Mouse (Mus musculus): Measurements from ENCODE around the gene Srrm4. TPM values are rescaled to one million over a fixed set of nuclear protein-coding genes. Genes with fewer than 3 reads are reported as not detected.
A peak's percentile ranks its signal among the peaks of the same experiment; 100 is the strongest.

Srrm4 gene
- polyA plus RNA-seq, 1 experiment from 2014 or later, result 0.45 TPM

DNA sequence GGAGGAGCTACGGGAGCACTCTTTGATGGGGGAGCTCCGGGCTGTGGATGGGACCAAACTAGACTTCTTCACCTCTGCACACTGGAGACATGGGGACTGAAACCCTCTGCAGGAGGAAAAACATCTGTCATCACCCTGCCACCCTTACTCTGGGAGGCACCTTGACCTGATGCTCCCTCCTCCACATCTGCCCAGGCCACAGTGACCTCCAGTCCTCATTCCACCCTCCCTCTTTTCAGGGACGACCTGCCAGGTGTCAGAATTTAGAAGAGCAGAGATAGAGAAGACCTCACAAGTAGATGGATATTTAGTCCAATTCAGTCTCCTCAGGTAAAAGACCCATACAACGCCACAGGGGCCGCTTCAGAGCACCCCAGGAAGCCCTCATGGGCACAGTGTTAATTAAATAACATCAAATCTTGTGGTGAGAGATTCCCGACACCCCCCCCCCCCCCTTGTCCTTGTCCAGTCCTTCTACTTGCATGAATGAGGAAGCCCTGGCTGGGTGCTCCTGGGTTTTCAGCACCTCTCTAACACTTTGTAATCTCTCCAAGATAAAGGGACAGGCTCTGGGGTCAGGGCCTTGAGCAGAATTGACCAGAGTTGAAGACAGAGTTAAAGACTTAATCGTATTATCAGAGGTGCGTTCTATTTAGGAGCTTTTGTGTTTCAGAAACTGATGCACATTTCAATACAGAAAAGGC, 141.9 kb downstream of the Srrm4 start:
- H3K4me1 ChIP-seq (replicated peaks; ENCODE audit: control insufficient read depth, insufficient read depth), result no peaks in the 10 kb centered on the region
- ATAC-seq (ENCODE audit: low FRiP score, low TSS enrichment) (no peak), DNase-seq (ENCODE audit: low spot score) (no peak)
- TF ChIP-seq EP300 (optimal IDR thresholded peaks at IDR 0.05) (no peak), CTCF (IDR thresholded peaks at IDR 0.05; ENCODE audit: low read depth) (no peak)
- H3K9ac ChIP-seq (ENCODE audit: low read length), result no peak overlapping the region
- H3K4me2 ChIP-seq (replicated peaks; ENCODE audit: low read depth), result no peak overlapping the region
- H3K27ac ChIP-seq (replicated peaks), result 0 out of 2 replicates have a peak overlapping the region, but pooled peaks have one; percentile 8
- no peaks in the 10 kb centered on the region for H3K36me3 ChIP-seq (ENCODE audit: control insufficient read depth, insufficient read depth, low read length)
- no peaks in the 10 kb centered on the region for H3K27me3 ChIP-seq (ENCODE audit: control insufficient read depth, insufficient read depth, low read length)
- no peaks in the 10 kb centered on the region for H3K9me3 ChIP-seq (ENCODE audit: control insufficient read depth, low read length)
- H3K4me3 ChIP-seq (ENCODE audit: low read depth, low read length), result no peak overlapping the region
- 53% methylated on average over 8 of the region's 8 CpGs for WGBS

DNA sequence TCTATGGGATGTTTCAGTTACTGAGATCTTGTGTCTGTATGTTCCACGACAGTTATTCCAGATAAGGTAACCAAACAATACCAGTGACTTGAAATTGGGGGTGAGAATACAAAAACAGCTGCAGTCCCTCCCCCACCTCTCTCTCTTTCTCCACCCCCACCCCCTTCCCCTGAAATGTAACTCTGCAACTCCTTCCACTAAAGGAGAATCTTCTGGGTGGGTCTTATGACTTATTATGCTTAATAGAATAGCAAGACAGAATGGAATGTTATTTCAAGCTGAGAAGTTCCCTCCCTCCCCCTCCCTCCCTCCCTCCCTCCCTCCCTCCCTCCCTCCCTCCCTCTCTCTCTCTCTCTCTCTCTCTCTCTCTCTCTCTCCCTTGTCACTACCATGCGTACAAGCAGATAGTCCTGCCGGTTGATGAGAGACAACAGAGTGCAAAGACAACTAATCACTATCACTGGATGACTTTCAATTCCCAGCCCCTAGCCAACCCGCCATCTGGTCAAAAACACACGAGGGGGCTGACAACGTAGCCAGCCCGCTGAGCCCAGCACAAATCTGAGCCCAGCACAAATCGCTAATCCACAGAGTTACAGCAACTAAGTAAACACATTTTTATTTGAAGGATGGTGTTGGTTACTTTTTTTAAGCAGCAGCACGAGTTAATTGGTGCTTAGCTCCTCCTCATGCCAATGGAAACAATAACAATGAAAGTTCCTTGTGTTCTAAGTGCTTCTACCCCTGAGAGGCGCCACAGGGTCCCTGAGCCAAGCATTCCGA, 143.0 kb downstream of the Srrm4 start:
- Histone ChIP-seq H3K4me2 (replicated peaks; ENCODE audit: low read depth) (peak overlapping the region; percentile 42), H3K27ac (replicated peaks) (peak overlapping the region; percentile 53; the same call in 1 of the 2 replicates), H3K27me3 (ENCODE audit: control insufficient read depth, insufficient read depth, low read length) (no peaks in the 10 kb centered on the region), H3K9ac (ENCODE audit: low read length) (no peak overlapping the region), H3K36me3 (ENCODE audit: control insufficient read depth, insufficient read depth, low read length) (no peaks in the 10 kb centered on the region), H3K4me3 (ENCODE audit: low read depth, low read length) (peak overlapping the region; percentile 17; the same call in 1 of the 2 replicates), H3K9me3 (ENCODE audit: control insufficient read depth, low read length) (no peaks in the 10 kb centered on the region), H3K4me1 (replicated peaks; ENCODE audit: control insufficient read depth, insufficient read depth) (no peaks in the 10 kb centered on the region)
- WGBS, result 2% methylated on average over 10 of the region's 11 CpGs
- TF ChIP-seq EP300 (optimal IDR thresholded peaks at IDR 0.05) (no peak), CTCF (IDR thresholded peaks at IDR 0.05; ENCODE audit: low read depth) (peak; percentile 29)
- ATAC-seq (ENCODE audit: low FRiP score, low TSS enrichment) (peak; percentile 51; the same call in 1 of the 2 replicates), DNase-seq (ENCODE audit: low spot score) (no peak)

GRCm38 (mm10) chr5:116447821-116448350, 143.7 kb downstream of the Srrm4 start:
- H3K9ac ChIP-seq (ENCODE audit: low read length), result no peak overlapping the region
- 26% methylated on average over 11 of the region's 11 CpGs for WGBS

DNA sequence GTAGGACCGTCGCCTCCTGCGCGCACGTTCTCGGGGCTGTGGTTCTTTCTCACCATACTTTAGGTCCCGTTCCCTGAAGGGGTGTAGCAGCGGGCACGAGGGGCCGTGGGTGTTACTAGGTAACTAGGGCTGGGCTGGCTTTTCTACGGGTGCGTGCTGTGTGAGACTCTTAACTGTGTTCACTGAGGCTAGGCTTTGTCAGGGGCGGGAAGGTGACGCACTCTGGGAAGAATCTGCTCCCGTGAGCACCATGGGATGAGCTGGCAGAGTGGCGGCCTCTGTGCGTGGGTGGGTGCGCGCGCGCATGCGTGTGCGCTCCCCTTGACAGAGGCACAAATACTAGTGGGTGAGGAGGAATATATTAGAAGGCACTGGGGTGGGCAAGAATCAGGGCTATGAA, 145.1 kb downstream of the Srrm4 start:
- no peaks in the 10 kb centered on the region for H3K4me1 ChIP-seq (replicated peaks; ENCODE audit: control insufficient read depth, insufficient read depth)
- WGBS, result 48% methylated on average over 23 of the region's 23 CpGs
- 0 out of 2 replicates have a peak overlapping the region, but pooled peaks have one; percentile 13 for H3K9ac ChIP-seq (ENCODE audit: low read length)
- peak overlapping the region; percentile 11; the same call in 1 of the 2 replicates for H3K4me2 ChIP-seq (replicated peaks; ENCODE audit: low read depth)
- H3K27ac ChIP-seq (replicated peaks), result no peak overlapping the region
- no peak overlapping the region for H3K4me3 ChIP-seq (ENCODE audit: low read depth, low read length)
- no peaks in the 10 kb centered on the region for H3K36me3 ChIP-seq (ENCODE audit: control insufficient read depth, insufficient read depth, low read length)
- no peaks in the 10 kb centered on the region for H3K27me3 ChIP-seq (ENCODE audit: control insufficient read depth, insufficient read depth, low read length)
- TF ChIP-seq CTCF (IDR thresholded peaks at IDR 0.05; ENCODE audit: low read depth), result no peak
- ATAC-seq (ENCODE audit: low FRiP score, low TSS enrichment) (0 out of 2 replicates have a peak, but pooled peaks have one; percentile 20), DNase-seq (ENCODE audit: low spot score) (peak; percentile 32)
- no peaks in the 10 kb centered on the region for H3K9me3 ChIP-seq (ENCODE audit: control insufficient read depth, low read length)

More at GRCm38 (mm10) chr5:116447821-116448350, 143.7 kb downstream of the Srrm4 start:
- DNase-seq (ENCODE audit: low spot score) (no peak), ATAC-seq (ENCODE audit: low FRiP score, low TSS enrichment) (peak; percentile 15; the same call in 1 of the 2 replicates)
- H3K36me3 ChIP-seq (ENCODE audit: control insufficient read depth, insufficient read depth, low read length), result no peaks in the 10 kb centered on the region
- H3K9me3 ChIP-seq (ENCODE audit: control insufficient read depth, low read length), result no peaks in the 10 kb centered on the region
- no peaks in the 10 kb centered on the region for H3K27me3 ChIP-seq (ENCODE audit: control insufficient read depth, insufficient read depth, low read length)
- no peak for TF ChIP-seq EP300 (optimal IDR thresholded peaks at IDR 0.05)
- TF ChIP-seq CTCF (IDR thresholded peaks at IDR 0.05; ENCODE audit: low read depth), result no peak
- H3K4me1 ChIP-seq (replicated peaks; ENCODE audit: control insufficient read depth, insufficient read depth), result no peaks in the 10 kb centered on the region
- H3K4me2 ChIP-seq (replicated peaks; ENCODE audit: low read depth), result peak overlapping the region; percentile 42
- peak overlapping the region; percentile 17 for H3K4me3 ChIP-seq (ENCODE audit: low read depth, low read length)
- peak overlapping the region; percentile 53; the same call in 1 of the 2 replicates for H3K27ac ChIP-seq (replicated peaks)

DNA sequence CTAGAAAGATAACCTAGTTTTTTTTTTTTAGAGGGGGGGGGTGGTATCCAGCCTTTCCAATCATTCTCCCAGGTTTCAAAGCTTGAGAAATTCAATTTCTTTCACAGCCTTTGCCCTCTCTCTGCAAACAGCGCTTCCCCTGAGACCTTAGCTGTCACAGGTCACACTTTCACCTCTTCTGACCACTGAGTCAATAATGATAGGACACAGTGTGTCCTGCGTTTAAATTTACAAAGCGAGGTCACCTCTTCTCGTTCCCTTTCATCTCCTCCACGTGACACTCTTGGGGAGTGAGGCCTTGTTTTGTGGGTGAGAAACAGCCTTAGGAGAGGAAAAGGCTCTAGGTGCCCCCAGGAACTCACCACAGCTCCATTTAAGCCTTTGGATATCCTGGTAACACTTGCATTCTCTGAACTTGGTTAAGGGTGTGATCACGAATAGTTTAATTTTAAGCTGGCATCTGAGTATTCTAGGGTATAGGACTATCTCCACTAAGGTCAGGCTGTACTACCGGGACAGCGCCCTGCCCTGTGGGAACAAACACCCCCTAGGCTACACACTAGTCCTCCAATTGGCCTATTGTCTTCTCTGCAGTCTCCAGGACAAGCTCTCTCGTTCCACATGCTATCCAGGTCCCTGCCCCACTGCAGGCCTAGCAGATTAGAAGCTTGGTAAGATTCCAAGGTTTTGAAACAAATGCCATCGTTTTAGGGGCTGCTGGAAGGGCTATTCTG, 145.8 kb downstream of the Srrm4 start:
- ATAC-seq (ENCODE audit: low FRiP score, low TSS enrichment) (no peak), DNase-seq (ENCODE audit: low spot score) (no peak)
- H3K27ac ChIP-seq (replicated peaks), result no peak overlapping the region
- no peak overlapping the region for H3K9ac ChIP-seq (ENCODE audit: low read length)
- H3K27me3 ChIP-seq (ENCODE audit: control insufficient read depth, insufficient read depth, low read length), result no peaks in the 10 kb centered on the region
- no peak overlapping the region for H3K4me2 ChIP-seq (replicated peaks; ENCODE audit: low read depth)
- no peaks in the 10 kb centered on the region for H3K9me3 ChIP-seq (ENCODE audit: control insufficient read depth, low read length)
- no peaks in the 10 kb centered on the region for H3K36me3 ChIP-seq (ENCODE audit: control insufficient read depth, insufficient read depth, low read length)
- WGBS, result 40% methylated on average over 10 of the region's 10 CpGs
- H3K4me3 ChIP-seq (ENCODE audit: low read depth, low read length), result no peak overlapping the region
- TF ChIP-seq CTCF (IDR thresholded peaks at IDR 0.05; ENCODE audit: low read depth), result no peak
- TF ChIP-seq EP300 (optimal IDR thresholded peaks at IDR 0.05), result no peak
- H3K4me1 ChIP-seq (replicated peaks; ENCODE audit: control insufficient read depth, insufficient read depth), result no peaks in the 10 kb centered on the region
